Mouse (Mus musculus): ENCODE measurements around the gene Cwf19l1. TPM values are rescaled to one million over a fixed set of nuclear protein-coding genes. Genes with fewer than 3 reads are reported as not detected.
A peak's percentile ranks its signal among the peaks of the same experiment; 100 is the strongest.

Cwf19l1 gene
- polyA plus RNA-seq, 1 experiment: 5.5 TPM

DNA sequence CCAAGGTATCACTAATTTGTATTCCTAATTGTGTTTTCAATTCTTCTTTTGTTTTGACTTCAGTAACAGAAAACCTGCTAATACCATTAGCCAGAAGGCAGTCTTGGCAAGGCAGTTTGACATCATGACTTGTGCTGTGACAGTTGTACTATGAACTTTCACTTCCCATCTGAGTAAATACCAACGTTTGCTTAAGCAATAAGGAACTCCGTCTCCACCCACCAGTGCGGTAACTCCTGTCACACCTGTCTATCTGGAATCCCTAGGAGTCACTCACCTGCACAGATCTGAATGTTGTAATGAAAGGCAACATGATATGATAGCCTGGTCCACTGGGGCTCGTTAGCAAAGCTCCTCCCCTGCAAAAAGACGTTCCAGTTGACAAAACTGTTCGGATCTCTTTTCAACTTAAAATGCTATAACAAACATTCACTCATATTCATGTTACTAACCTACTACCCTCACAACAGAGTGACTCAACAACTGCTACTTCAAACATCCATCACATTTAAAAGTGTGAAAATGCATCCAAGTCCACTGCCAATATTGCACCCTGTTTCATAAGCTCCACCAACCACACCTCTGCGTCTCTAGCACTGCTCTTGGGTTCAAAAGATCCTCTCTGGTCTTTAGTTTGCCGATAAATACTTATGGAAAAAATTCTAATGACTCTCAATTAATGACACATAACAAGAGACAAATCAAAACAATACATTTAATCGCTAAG is 68.2 kb downstream of the Cwf19l1 start:
- WGBS: 57% methylated on average over 9 of the region's 9 CpGs
- H3K27me3 ChIP-seq (ENCODE audit: control insufficient read depth, insufficient read depth, low read length): no peaks in the 10 kb centered on the region
- peak; percentile 16 to 36 for DNase-seq (ENCODE audit: low read depth in 1 of 2, low spot score in 2 of 2)
- H3K4me3 ChIP-seq (ENCODE audit: extremely low read depth, insufficient read depth, insufficient read length): no peak overlapping the region
- no peaks in the 10 kb centered on the region; the same call in 1 of the 2 replicates for H3K4me1 ChIP-seq (ENCODE audit: control insufficient read depth, insufficient read depth, insufficient read length)
- H3K36me3 ChIP-seq (ENCODE audit: control insufficient read depth, insufficient read depth, low read length): peaks cover 5% of the 10 kb centered on the region
- 0 out of 2 replicates have a peak overlapping the region, but pooled peaks have one; percentile 33 for H3K27ac ChIP-seq (ENCODE audit: insufficient read depth, low read length)
- TF ChIP-seq POLR2A (IDR thresholded peaks at IDR 0.05; ENCODE audit: low read depth, low read length) (no peak), CTCF (IDR thresholded peaks at IDR 0.05; ENCODE audit: extremely low read depth, insufficient read depth, insufficient read length, insufficient replicate concordance) (no peak)

DNA sequence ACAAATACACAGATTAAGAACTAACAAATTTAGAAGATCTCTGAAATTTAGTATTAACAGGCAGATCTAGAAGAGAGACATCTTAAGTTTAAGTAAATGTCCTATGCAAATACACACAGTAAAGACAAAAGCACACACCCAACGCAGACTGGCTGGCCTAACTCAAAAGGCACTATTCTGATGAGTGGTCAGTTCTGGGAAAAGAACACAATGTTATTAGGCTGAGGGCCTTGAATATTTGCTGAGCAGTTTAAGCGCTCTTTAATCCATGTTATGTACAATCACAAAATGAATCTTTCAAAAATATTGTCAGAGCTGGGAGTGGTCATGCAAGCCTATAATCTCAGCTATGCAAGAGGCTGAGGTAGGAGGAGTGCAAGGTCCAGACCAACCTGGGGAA is 70.9 kb downstream of the Cwf19l1 start:
- DNase-seq (ENCODE audit: low read depth in 1 of 2, low spot score in 2 of 2): no peak
- H3K36me3 ChIP-seq (ENCODE audit: control insufficient read depth, insufficient read depth, low read length): peaks cover 7% of the 10 kb centered on the region
- H3K4me3 ChIP-seq (ENCODE audit: extremely low read depth, insufficient read depth, insufficient read length): no peak overlapping the region
- no peaks in the 10 kb centered on the region; the same call in 1 of the 2 replicates for H3K4me1 ChIP-seq (ENCODE audit: control insufficient read depth, insufficient read depth, insufficient read length)
- H3K27ac ChIP-seq (ENCODE audit: insufficient read depth, low read length): no peak overlapping the region
- H3K27me3 ChIP-seq (ENCODE audit: control insufficient read depth, insufficient read depth, low read length): no peaks in the 10 kb centered on the region
- TF ChIP-seq CTCF (IDR thresholded peaks at IDR 0.05; ENCODE audit: extremely low read depth, insufficient read depth, insufficient read length, insufficient replicate concordance) (no peak), POLR2A (IDR thresholded peaks at IDR 0.05; ENCODE audit: low read depth, low read length) (no peak)
- 96% methylated on average over 2 of the region's 2 CpGs for WGBS

- TF ChIP-seq POLR2A (IDR thresholded peaks at IDR 0.05; ENCODE audit: low read depth, low read length) (no peak), CTCF (IDR thresholded peaks at IDR 0.05; ENCODE audit: extremely low read depth, insufficient read depth, insufficient read length, insufficient replicate concordance) (no peak)
- Histone ChIP-seq H3K36me3 (ENCODE audit: control insufficient read depth, insufficient read depth, low read length) (peaks cover 12% of the 10 kb centered on the region), H3K4me1 (ENCODE audit: control insufficient read depth, insufficient read depth, insufficient read length) (no peaks in the 10 kb centered on the region; the same call in 1 of the 2 replicates), H3K27ac (ENCODE audit: insufficient read depth, low read length) (no peak overlapping the region), H3K4me3 (ENCODE audit: extremely low read depth, insufficient read depth, insufficient read length) (no peak overlapping the region), H3K27me3 (ENCODE audit: control insufficient read depth, insufficient read depth, low read length) (no peaks in the 10 kb centered on the region)
- 92% methylated on average over 7 of the region's 7 CpGs for WGBS
- no peak for DNase-seq (ENCODE audit: low read depth in 1 of 2, low spot score in 2 of 2)
Observed at GRCm38 (mm10) chr19:44063773-44064172, 71.9 kb downstream of the Cwf19l1 start.

- no peak for TF ChIP-seq POLR2A (IDR thresholded peaks at IDR 0.05; ENCODE audit: low read depth, low read length)
- Histone ChIP-seq H3K4me3 (ENCODE audit: extremely low read depth, insufficient read depth, insufficient read length) (no peak overlapping the region), H3K36me3 (ENCODE audit: control insufficient read depth, insufficient read depth, low read length) (peaks cover 22% of the 10 kb centered on the region), H3K27ac (ENCODE audit: insufficient read depth, low read length) (no peak overlapping the region), H3K4me1 (ENCODE audit: control insufficient read depth, insufficient read depth, insufficient read length) (no peaks in the 10 kb centered on the region), H3K27me3 (ENCODE audit: control insufficient read depth, insufficient read depth, low read length) (no peaks in the 10 kb centered on the region)
- DNase-seq (ENCODE audit: low read depth in 1 of 2, low spot score in 2 of 2): no peak
- WGBS: 95% methylated on average over 3 of the region's 3 CpGs
Observed at GRCm38 (mm10) chr19:44060226-44060625, 75.5 kb downstream of the Cwf19l1 start.

Other genes starting within 250 kb of the Cwf19l1 start
- 8.9 and 9.9 TPM in 2 replicates for gene Dnmbp, start 195.7 kb downstream of the Cwf19l1 start, polyA plus RNA-seq (2012; rRNA removed)
- 1.4 and 1.7 TPM in 2 replicates for gene Cpn1, start 149.3 kb downstream of the Cwf19l1 start, polyA plus RNA-seq (2012; rRNA removed)
- gene Cyp2c23, start 106.7 kb downstream of the Cwf19l1 start, polyA plus RNA-seq (2012; rRNA removed): 0.12 TPM in 1 of 2 replicates, not detected in the other
- gene Erlin1, start 66.1 kb downstream of the Cwf19l1 start, polyA plus RNA-seq (2012; rRNA removed): 4.5 and 5.0 TPM in 2 replicates
- 11.4 and 11.8 TPM in 2 replicates for gene Chuk, start 28.4 kb downstream of the Cwf19l1 start, polyA plus RNA-seq (2012; rRNA removed)
- 28.2 and 38.1 TPM in 2 replicates for gene Bloc1s2, start 10.6 kb upstream of the Cwf19l1 start, polyA plus RNA-seq (2012; rRNA removed)
- not detected in 2 replicates for gene Pkd2l1, start 56.6 kb upstream of the Cwf19l1 start, polyA plus RNA-seq (2012; rRNA removed)
- gene Scd3, start 67.4 kb upstream of the Cwf19l1 start, polyA plus RNA-seq (2012; rRNA removed): not detected in 2 replicates
- gene Scd2, start 157.8 kb upstream of the Cwf19l1 start, polyA plus RNA-seq (2012; rRNA removed): 30.1 and 39.6 TPM in 2 replicates
- gene Scd4, start 197.2 kb upstream of the Cwf19l1 start, polyA plus RNA-seq (2012; rRNA removed): 0.20 TPM in 2 replicates

Measured in spleen, adult 2 months (tissue).